Mouse (Mus musculus) gastrocnemius, adult 2 months (tissue): ENCODE data around the gene Tor1aip2. TPM values are rescaled to one million over a fixed set of nuclear protein-coding genes. Genes with fewer than 3 reads are reported as not detected.
"Not testable (repeated sequence)": the region's sequence is repeated elsewhere in the genome, so short reads cannot be mapped to it uniquely, and the experiment has no call there.

Experiments used
- DNase-seq: peaks from one replicate; pipeline ENCODE4 v3.0.0; 2022
- H3K27ac ChIP-seq: fragments of 200-600 bp; 2 replicates; pipeline ENCODE4 v1.8.1; 2022; ENCODE audit warnings: mild to moderate bottlenecking
- H3K4me3 ChIP-seq: fragments of 200-600 bp; 2 replicates; pipeline ENCODE4 v1.8.1; 2022; ENCODE audit warnings: mild to moderate bottlenecking, moderate library complexity
- CTCF ChIP-seq: fragments of 200-600 bp; IDR thresholded peaks from 2 replicates; pipeline ENCODE4 v1.8.1; 2022; ENCODE audit warnings: antibody characterized with exemption, mild to moderate bottlenecking, moderate library complexity
- intact Hi-C: fragments of 180-260 bp; cut with DNase I; formaldehyde crosslinking; loops from one replicate; pipeline ENCODE4 v1.15.1; 2025
- total RNA-seq, 2 experiments: library from RNA; stranded (reverse); gene quantifications; 2 replicates each; pipeline ENCODE4 v1.2.3; 2021

The Tor1aip2 gene
- total RNA-seq, 2 experiments from 2014 or later: 56.6 to 66.2 TPM

- no peak for DNase-seq
- no peak for TF ChIP-seq CTCF
- Histone ChIP-seq H3K27ac (peak overlapping the region; percentile 46), H3K4me3 (no peak overlapping the region)
- intact Hi-C loops: no loop called here
Measured at GRCm38 (mm10) chr1:156024831-156025503, 10.2 kb upstream of the Tor1aip2 start.

DNA sequence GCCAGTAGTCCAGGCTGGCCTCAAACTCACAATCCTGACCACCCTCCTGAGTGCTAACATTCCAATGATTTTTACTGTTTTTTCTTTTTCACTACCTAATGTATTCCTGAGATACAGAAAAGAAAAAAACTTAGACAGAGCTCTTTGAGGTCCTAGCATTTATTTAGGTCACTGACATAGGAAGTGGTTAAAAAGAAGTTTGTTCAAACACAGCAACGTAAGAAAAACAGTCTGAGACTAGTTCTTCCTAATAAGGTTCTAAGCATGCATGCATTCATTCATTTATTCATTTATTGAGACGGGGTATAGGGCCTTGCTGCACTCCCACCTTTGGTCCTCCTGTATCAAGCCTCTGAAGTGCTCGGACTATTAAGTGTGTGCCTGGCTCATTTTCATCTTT lies 7.4 kb upstream of the Tor1aip2 start:
- DNase-seq: no peak
- peak overlapping the region; percentile 35 for H3K4me3 ChIP-seq
- TF ChIP-seq CTCF: no peak
- peak overlapping the region; percentile 80 for H3K27ac ChIP-seq
- intact Hi-C loops: no loop called here

GRCm38 (mm10) chr1:156028340-156028975 lies 6.7 kb upstream of the Tor1aip2 start:
- intact Hi-C loops: no loop called here
- peak overlapping the region; percentile 35 for H3K4me3 ChIP-seq
- H3K27ac ChIP-seq: peak overlapping the region; percentile 80
- TF ChIP-seq CTCF: no peak
- peak; percentile 76 for DNase-seq

DNA sequence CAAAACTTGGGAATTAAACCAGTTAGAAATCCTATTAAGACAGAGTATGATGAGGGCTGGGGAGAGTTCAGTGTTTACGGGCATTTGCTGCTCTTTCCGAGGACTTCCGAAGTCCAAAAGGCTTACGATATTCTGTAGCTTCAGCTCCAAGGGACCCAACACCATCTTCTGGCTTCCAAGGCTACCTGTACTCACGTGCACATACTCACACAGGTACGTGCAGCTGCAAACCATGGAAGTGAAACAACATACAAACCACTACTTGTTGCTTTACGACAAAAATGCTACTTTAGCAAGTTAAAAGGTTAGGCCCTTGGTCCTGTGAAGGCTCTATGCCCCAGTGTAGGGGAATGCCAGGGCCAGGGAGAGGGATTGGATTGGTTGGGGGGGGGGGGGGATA lies 1.3 kb upstream of the Tor1aip2 start:
- no peak for TF ChIP-seq CTCF
- Histone ChIP-seq H3K4me3 (peak overlapping the region; percentile 96), H3K27ac (no peak overlapping the region)
- intact Hi-C loops: loop anchor here (1.0 kb wide), 1 partner anchor 61 kb away; the partner anchor contains the start of gene Cep350
- DNase-seq: no peak

- TF ChIP-seq CTCF: no peak
- intact Hi-C loops: loop anchor here (1.0 kb wide), 1 partner anchor 61 kb away; the partner anchor contains the start of gene Cep350
- Histone ChIP-seq H3K4me3 (peak overlapping the region; percentile 96), H3K27ac (peak overlapping the region; percentile 100)
- DNase-seq: no peak
Measured at GRCm38 (mm10) chr1:156034661-156035060, 542 bp upstream of the Tor1aip2 start.

- intact Hi-C loops: no loop called here
- peak; percentile 100 for DNase-seq
- TF ChIP-seq CTCF: peak; percentile 94
- Histone ChIP-seq H3K4me3 (peak within 1 kb of the TSS; percentile 96), H3K27ac (peak within 1 kb of the TSS; percentile 100)
Measured at GRCm38 (mm10) chr1:156035930-156036737, 931 bp downstream of the Tor1aip2 start, which contains the start of gene Tor1aip1. Gene Tor1aip1, minus strand, starts transcription at chr1:156036480.

DNA sequence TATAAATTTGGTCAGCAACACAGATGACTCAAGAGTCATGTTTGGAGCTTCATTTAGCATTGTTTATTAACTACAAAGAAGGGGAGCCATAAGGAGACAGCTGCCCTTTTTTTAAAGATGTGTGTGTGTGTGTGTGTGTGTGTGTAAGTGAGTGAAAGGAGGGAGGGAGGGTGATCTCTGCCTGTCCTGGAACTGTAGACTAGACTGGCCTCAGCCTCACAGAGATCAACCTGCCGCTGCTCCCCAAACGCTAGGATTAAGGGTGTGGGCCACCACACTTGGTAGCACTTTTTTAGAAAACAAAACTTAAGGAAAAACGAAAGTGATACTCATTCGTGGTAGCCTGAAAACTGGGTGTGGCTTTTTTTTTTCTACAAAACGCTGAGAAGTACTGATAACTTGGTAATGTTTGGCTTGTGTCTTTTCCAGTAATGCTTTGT lies 2.0 kb downstream of the Tor1aip2 start:
- Histone ChIP-seq H3K4me3 (peak overlapping the region; percentile 96), H3K27ac (peak overlapping the region; percentile 100)
- TF ChIP-seq CTCF: no peak
- intact Hi-C loops: no loop called here
- DNase-seq: peak; percentile 59

DNA sequence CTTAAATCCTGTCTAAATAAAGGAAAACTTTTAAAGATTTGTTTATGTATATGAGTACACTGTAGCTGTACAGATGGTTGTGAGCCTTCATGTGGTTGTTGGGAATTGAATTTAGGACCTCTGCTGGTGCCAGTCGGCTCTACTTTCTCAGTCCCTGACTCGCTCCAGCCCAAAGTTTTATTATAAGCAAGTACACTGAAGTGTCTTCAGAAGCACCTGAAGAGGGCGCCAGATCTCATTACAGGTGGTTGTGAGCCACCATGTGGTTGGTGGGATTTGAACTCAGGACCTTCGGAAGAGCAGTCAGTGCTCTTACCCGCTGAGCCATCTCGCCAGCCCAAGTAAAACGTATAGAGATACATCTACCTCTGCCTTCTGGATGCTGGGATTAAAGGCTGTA lies 4.8 kb downstream of the Tor1aip2 start:
- intact Hi-C loops: loop anchor here (5.0 kb wide), 1 partner anchor 192 kb away; no protein-coding TSS in a partner anchor
- H3K4me3 ChIP-seq, DNase-seq: not testable (repeated sequence)
- peak overlapping the region; percentile 90 for H3K27ac ChIP-seq
- TF ChIP-seq CTCF: peak; percentile 7; the same call in 1 of the 2 replicates

DNA sequence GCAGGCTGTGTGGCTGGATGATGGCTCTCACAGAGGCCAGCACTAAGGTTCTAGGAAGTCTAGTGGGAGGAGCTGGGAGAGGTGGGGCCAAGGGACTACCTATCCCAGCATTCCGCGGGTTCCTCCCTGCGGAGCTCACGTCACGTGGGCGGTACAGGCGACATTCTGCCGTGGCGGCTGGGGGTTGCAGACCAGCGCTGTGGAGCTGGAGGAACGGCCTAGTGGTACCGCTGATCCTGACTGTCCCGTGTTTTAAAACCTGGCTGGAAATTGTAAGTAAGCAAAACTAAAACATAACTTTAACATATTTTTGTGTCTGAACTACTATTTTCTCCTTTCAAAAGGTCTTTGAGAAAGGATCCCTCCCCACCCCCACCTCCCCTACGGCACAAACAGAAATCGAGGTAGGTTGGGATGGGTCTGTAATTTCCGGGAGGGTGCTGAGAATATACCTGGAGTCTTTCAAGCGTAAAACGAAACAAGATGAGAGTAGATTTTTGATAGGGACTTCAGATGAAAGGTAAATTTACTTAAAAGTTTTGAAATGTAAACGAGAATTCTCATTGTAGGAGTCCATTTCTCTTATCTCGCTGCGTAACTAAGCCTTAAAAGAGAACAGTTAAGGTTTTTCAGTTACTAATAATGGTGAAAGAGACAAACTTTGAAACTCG lies 5.7 kb downstream of the Tor1aip2 start:
- intact Hi-C loops: loop anchor here (5.0 kb wide), 1 partner anchor 191 kb away; no protein-coding TSS in a partner anchor
- peak overlapping the region; percentile 79 for H3K4me3 ChIP-seq
- H3K27ac ChIP-seq: peak overlapping the region; percentile 90
- peak; percentile 95 for DNase-seq
- no peak; the same call in 1 of the 2 replicates for TF ChIP-seq CTCF

- no peak for TF ChIP-seq CTCF
- intact Hi-C loops: loop anchor here (5.0 kb wide), 1 partner anchor 191 kb away; no protein-coding TSS in a partner anchor
- H3K27ac ChIP-seq: peak overlapping the region; percentile 90
Measured at GRCm38 (mm10) chr1:156041451-156042241, 6.4 kb downstream of the Tor1aip2 start.

DNA sequence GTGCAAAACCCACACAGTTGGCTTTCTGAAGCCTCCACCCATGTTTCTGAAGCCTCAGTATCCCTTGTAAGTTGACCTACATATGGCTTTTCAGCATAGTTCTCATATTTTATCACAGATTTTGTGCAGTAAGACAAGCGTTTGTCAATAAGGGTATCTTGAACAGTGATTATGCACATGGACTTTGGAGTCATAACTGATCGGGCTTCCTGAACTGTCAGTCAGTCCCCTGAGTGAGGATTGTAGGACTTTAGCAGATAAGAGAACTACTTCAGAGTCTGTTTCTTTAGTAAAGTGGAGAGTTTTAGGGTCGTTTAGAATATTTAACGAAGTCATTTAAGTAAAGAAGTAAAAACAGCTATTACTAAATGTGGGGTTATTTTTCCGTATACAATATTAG lies 7.3 kb downstream of the Tor1aip2 start:
- H3K27ac ChIP-seq: peak overlapping the region; percentile 90
- DNase-seq: no peak
- intact Hi-C loops: loop anchor here (5.0 kb wide), 1 partner anchor 190 kb away; no protein-coding TSS in a partner anchor

More at GRCm38 (mm10) chr1:156041451-156042241, 6.4 kb downstream of the Tor1aip2 start:
- no peak for DNase-seq
- H3K4me3 ChIP-seq: peak overlapping the region; percentile 79

More for the DNA sequence above, 7.3 kb downstream of the Tor1aip2 start:
- H3K4me3 ChIP-seq: peak overlapping the region; percentile 79
- no peak for TF ChIP-seq CTCF
